Mouse (Mus musculus) kidney, adult 2 months (tissue): ENCODE data around the gene Ski.

Source experiments
- CTCF ChIP-seq: fragments of 200-500 bp; conservative IDR thresholded peaks from 2 replicates; pipeline ENCODE4 v1.5.1; 2011; ENCODE audit warnings: low read depth, mild to moderate bottlenecking, control low read depth, low read length, moderate library complexity, mixed read lengths; ENCODE audit not compliant: insufficient read depth, insufficient read length
- POLR2A ChIP-seq: fragments of 200-500 bp; IDR thresholded peaks from one replicate; pipeline ENCODE4 v1.6.1; 2011; ENCODE audit warnings: low read depth, low read length, control low read depth

GRCm38 (mm10) chr4:155221106-155221505 is 1.3 kb downstream of the Ski start:
- no peak for TF ChIP-seq CTCF
- TF ChIP-seq POLR2A: no peak
